Mouse (Mus musculus): ENCODE measurements at regions not wholly inside any gene's neighbourhood (a gene's known extent, or its start where the extent isn't known, plus 50 kb on each side); places are given as distances from the start of the nearest gene placed in this dataset.

DNA sequence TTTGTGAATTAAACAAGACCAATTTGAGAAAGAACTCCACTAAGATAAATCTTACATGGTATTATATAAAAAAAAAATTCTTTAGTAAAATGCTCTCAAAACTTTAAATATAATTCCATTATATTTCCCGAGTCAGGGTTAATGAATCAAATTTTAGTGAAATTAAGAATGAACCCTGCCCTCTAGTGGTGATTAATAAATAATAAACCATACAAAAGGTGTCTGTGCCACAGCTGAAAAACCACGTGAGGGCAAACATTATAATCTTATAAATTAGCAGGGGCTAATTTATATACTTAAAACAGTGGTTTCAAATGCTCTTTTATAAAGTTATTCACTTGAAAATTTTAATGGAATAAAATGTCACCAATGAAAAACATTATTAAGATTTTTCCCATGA, 1087.4 kb upstream of the Prmt6 start:
- no peak for TF ChIP-seq POLR2A (IDR thresholded peaks at IDR 0.05; ENCODE audit: borderline replicate concordance, insufficient read depth, low read length)
- TF ChIP-seq CTCF (IDR thresholded peaks at IDR 0.05; ENCODE audit: borderline replicate concordance, insufficient read depth, low read depth, low read length), result no peak
